Mouse (Mus musculus) cerebellum, adult (tissue): ENCODE measurements around the gene Gdf7.
A peak's percentile ranks its signal among the peaks of the same experiment; 100 is the strongest.

Experiments used
- ATAC-seq: cut with Nextera tagmentation; 2 replicates; pipeline ENCODE4 v1.9.2; 2017; ENCODE audit warnings: mild to moderate bottlenecking, moderate library complexity, mixed read lengths; ENCODE audit not compliant: insufficient number of reproducible peaks, low FRiP score, low TSS enrichment

Gdf7 gene

GRCm38 (mm10) chr12:8299143-8300110, 2.3 kb downstream of the Gdf7 start:
- no peak for ATAC-seq

GRCm38 (mm10) chr12:8298361-8299142, 3.2 kb downstream of the Gdf7 start:
- ATAC-seq = no peak

- no peak for ATAC-seq
Observed at GRCm38 (mm10) chr12:8297586-8298214, 4.1 kb downstream of the Gdf7 start.

- no peak for ATAC-seq
Observed at GRCm38 (mm10) chr12:8296154-8296553, 5.6 kb downstream of the Gdf7 start.

GRCm38 (mm10) chr12:8295307-8295913, 6.3 kb downstream of the Gdf7 start:
- no peak for ATAC-seq

GRCm38 (mm10) chr12:8291157-8291853, 10.4 kb downstream of the Gdf7 start:
- peak; percentile 54 for ATAC-seq

- no peak for ATAC-seq
Observed at GRCm38 (mm10) chr12:8289499-8289898, 12.3 kb downstream of the Gdf7 start.

GRCm38 (mm10) chr12:8289099-8289498, 12.7 kb downstream of the Gdf7 start:
- no peak for ATAC-seq

- ATAC-seq = no peak
Observed at GRCm38 (mm10) chr12:8287970-8288369, 13.8 kb downstream of the Gdf7 start.

- ATAC-seq = no peak
Observed at GRCm38 (mm10) chr12:8281225-8282017, 20.3 kb downstream of the Gdf7 start.

- no peak for ATAC-seq
Observed at GRCm38 (mm10) chr12:8275424-8275823, 26.3 kb downstream of the Gdf7 start.

- ATAC-seq = no peak
Observed at GRCm38 (mm10) chr12:8273471-8274171, 28.1 kb downstream of the Gdf7 start.

- no peak for ATAC-seq
Observed at GRCm38 (mm10) chr12:8271405-8271804, 30.3 kb downstream of the Gdf7 start.

- no peak for ATAC-seq
Observed at GRCm38 (mm10) chr12:8269627-8270026, 32.1 kb downstream of the Gdf7 start.

GRCm38 (mm10) chr12:8266311-8266710, 35.4 kb downstream of the Gdf7 start:
- no peak for ATAC-seq

GRCm38 (mm10) chr12:8260297-8260696, 41.5 kb downstream of the Gdf7 start:
- ATAC-seq = no peak
